Mouse (Mus musculus) layer of hippocampus, adult 11-12 months (tissue): ENCODE data around the gene Itga1.
A peak's percentile ranks its signal among the peaks of the same experiment; 100 is the strongest.

Experiments
- DNase-seq: peaks from one replicate; pipeline ENCODE4 v3.0.0; 2022; ENCODE audit warnings: low spot score

Itga1 gene

GRCm38 (mm10) chr13:115098227-115098626 is 3.5 kb downstream of the Itga1 start:
- DNase-seq = no peak

- no peak for DNase-seq
Measured at GRCm38 (mm10) chr13:115096965-115097364, 4.8 kb downstream of the Itga1 start.

- no peak for DNase-seq
Measured at GRCm38 (mm10) chr13:115096216-115096615, 5.5 kb downstream of the Itga1 start.

- DNase-seq = no peak
Measured at GRCm38 (mm10) chr13:115095392-115095791, 6.4 kb downstream of the Itga1 start.

GRCm38 (mm10) chr13:115091511-115091910 is 10.3 kb downstream of the Itga1 start:
- DNase-seq = no peak

GRCm38 (mm10) chr13:115090977-115091445 is 10.8 kb downstream of the Itga1 start:
- no peak for DNase-seq

- DNase-seq = peak; percentile 95
Measured at GRCm38 (mm10) chr13:115090069-115090976, 11.4 kb downstream of the Itga1 start, which contains the start of gene Pelo. Gene Pelo, minus strand, starts transcription at chr13:115090186.

GRCm38 (mm10) chr13:115089395-115090025 is 12.3 kb downstream of the Itga1 start:
- DNase-seq = peak; percentile 14

- DNase-seq = no peak
Measured at GRCm38 (mm10) chr13:115089020-115089394, 12.8 kb downstream of the Itga1 start.

GRCm38 (mm10) chr13:115085974-115086373 is 15.8 kb downstream of the Itga1 start:
- DNase-seq = no peak

GRCm38 (mm10) chr13:115082339-115082738 is 19.4 kb downstream of the Itga1 start:
- no peak for DNase-seq

- no peak for DNase-seq
Measured at GRCm38 (mm10) chr13:115079996-115080585, 21.7 kb downstream of the Itga1 start.

- no peak for DNase-seq
Measured at GRCm38 (mm10) chr13:115078997-115079685, 22.6 kb downstream of the Itga1 start.

- DNase-seq = no peak
Measured at GRCm38 (mm10) chr13:115077346-115078134, 24.2 kb downstream of the Itga1 start.

- no peak for DNase-seq
Measured at GRCm38 (mm10) chr13:115072386-115072785, 29.4 kb downstream of the Itga1 start.

GRCm38 (mm10) chr13:115071431-115071830 is 30.3 kb downstream of the Itga1 start:
- no peak for DNase-seq

- no peak for DNase-seq
Measured at GRCm38 (mm10) chr13:115067968-115068330, 33.8 kb downstream of the Itga1 start.

GRCm38 (mm10) chr13:115067324-115067967 is 34.3 kb downstream of the Itga1 start:
- no peak for DNase-seq

- DNase-seq = no peak
Measured at GRCm38 (mm10) chr13:115057555-115057954, 44.2 kb downstream of the Itga1 start.

GRCm38 (mm10) chr13:115054783-115055182 is 47.0 kb downstream of the Itga1 start:
- DNase-seq = no peak

GRCm38 (mm10) chr13:115052568-115052967 is 49.2 kb downstream of the Itga1 start:
- DNase-seq = no peak
